Mouse (Mus musculus): ENCODE results near the gene B430218F22Rik. TPM values are rescaled to one million over a fixed set of nuclear protein-coding genes. Genes with fewer than 3 reads are reported as not detected.

B430218F22Rik gene
- total and polyA plus RNA-seq, 2 experiments from 2014 or later, result 0.10 to 2.6 TPM

- TF ChIP-seq CTCF (IDR thresholded peaks at IDR 0.05; ENCODE audit: low read depth), result no peak
These were observed 31.7 kb downstream of the B430218F22Rik start for GRCm38 (mm10) chr13:118418163-118418562.

GRCm38 (mm10) chr13:118420408-118420807, 34.0 kb downstream of the B430218F22Rik start:
- no peaks in the 10 kb centered on the region for H3K27me3 ChIP-seq (ENCODE audit: insufficient read depth, low read length)
- no peak for TF ChIP-seq CTCF (IDR thresholded peaks at IDR 0.05; ENCODE audit: low read depth)
- H3K36me3 ChIP-seq (ENCODE audit: insufficient read depth, low read length), result no peaks in the 10 kb centered on the region
- DNase-seq (ENCODE audit: low spot score) (no peak), ATAC-seq (no peak)
- H3K9me3 ChIP-seq (ENCODE audit: low read length), result no peaks in the 10 kb centered on the region
- no peak overlapping the region for H3K27ac ChIP-seq
- no peak overlapping the region for H3K9ac ChIP-seq (replicated peaks; ENCODE audit: low read length)
- no peak overlapping the region for H3K4me2 ChIP-seq (ENCODE audit: low read depth, low read length)
- no peaks in the 10 kb centered on the region for H3K4me1 ChIP-seq (ENCODE audit: insufficient read depth, low read length)
- no peak overlapping the region for H3K4me3 ChIP-seq (ENCODE audit: low read length)
- WGBS, result 79% methylated on average over 1 of the region's 1 CpGs

More at GRCm38 (mm10) chr13:118418163-118418562, 31.7 kb downstream of the B430218F22Rik start:
- no peak for ATAC-seq
- H3K9me3 ChIP-seq (ENCODE audit: low read length), result no peaks in the 10 kb centered on the region
- H3K4me2 ChIP-seq (ENCODE audit: low read depth, low read length), result no peak overlapping the region
- H3K36me3 ChIP-seq (ENCODE audit: insufficient read depth, low read length), result no peaks in the 10 kb centered on the region
- H3K4me3 ChIP-seq (ENCODE audit: low read length), result no peak overlapping the region
- H3K27me3 ChIP-seq (ENCODE audit: insufficient read depth, low read length), result no peaks in the 10 kb centered on the region
- no peak for DNase-seq (ENCODE audit: low spot score)
- no peak overlapping the region for H3K9ac ChIP-seq (replicated peaks; ENCODE audit: low read length)
- H3K27ac ChIP-seq, result no peak overlapping the region
- WGBS, result 29% methylated on average over 4 of the region's 4 CpGs
- no peaks in the 10 kb centered on the region for H3K4me1 ChIP-seq (ENCODE audit: insufficient read depth, low read length)

- H3K9me3 ChIP-seq (ENCODE audit: low read length), result no peaks in the 10 kb centered on the region
- H3K4me2 ChIP-seq (ENCODE audit: low read depth, low read length), result no peak overlapping the region
- 90% methylated on average over 1 of the region's 1 CpGs for WGBS
- H3K4me1 ChIP-seq (ENCODE audit: insufficient read depth, low read length), result no peaks in the 10 kb centered on the region
- no peaks in the 10 kb centered on the region for H3K36me3 ChIP-seq (ENCODE audit: insufficient read depth, low read length)
- no peak overlapping the region for H3K9ac ChIP-seq (replicated peaks; ENCODE audit: low read length)
- no peaks in the 10 kb centered on the region for H3K27me3 ChIP-seq (ENCODE audit: insufficient read depth, low read length)
- no peak overlapping the region for H3K4me3 ChIP-seq (ENCODE audit: low read length)
- ATAC-seq (no peak), DNase-seq (ENCODE audit: low spot score) (no peak)
- TF ChIP-seq CTCF (IDR thresholded peaks at IDR 0.05; ENCODE audit: low read depth), result no peak
- H3K27ac ChIP-seq, result no peak overlapping the region
These were observed 34.4 kb downstream of the B430218F22Rik start for GRCm38 (mm10) chr13:118420847-118421246.

Other genes with a start within 250 kb of the B430218F22Rik start
- 22.3 and 27.7 TPM in 2 replicates for gene Mrps30, start 622 bp downstream of the B430218F22Rik start, total RNA-seq (2014; rRNA removed)
- 31.0 and 31.5 TPM in 2 replicates for gene Mrps30, start 622 bp downstream of the B430218F22Rik start, polyA plus RNA-seq (2015; fragmentation: Nextera tagmentation; extraction: Ambion mirVana)

Data from hindbrain, postnatal 0 days (tissue).